Mouse (Mus musculus) cerebellum, adult 11-12 months (tissue): ENCODE results near the gene Nup210.
"Not testable (repeated sequence)": the region's sequence is repeated elsewhere in the genome, so short reads cannot be mapped to it uniquely, and the experiment has no call there.

Experiments
- DNase-seq: peaks from one replicate; pipeline ENCODE4 v3.0.0; 2022

The Nup210 gene

DNA sequence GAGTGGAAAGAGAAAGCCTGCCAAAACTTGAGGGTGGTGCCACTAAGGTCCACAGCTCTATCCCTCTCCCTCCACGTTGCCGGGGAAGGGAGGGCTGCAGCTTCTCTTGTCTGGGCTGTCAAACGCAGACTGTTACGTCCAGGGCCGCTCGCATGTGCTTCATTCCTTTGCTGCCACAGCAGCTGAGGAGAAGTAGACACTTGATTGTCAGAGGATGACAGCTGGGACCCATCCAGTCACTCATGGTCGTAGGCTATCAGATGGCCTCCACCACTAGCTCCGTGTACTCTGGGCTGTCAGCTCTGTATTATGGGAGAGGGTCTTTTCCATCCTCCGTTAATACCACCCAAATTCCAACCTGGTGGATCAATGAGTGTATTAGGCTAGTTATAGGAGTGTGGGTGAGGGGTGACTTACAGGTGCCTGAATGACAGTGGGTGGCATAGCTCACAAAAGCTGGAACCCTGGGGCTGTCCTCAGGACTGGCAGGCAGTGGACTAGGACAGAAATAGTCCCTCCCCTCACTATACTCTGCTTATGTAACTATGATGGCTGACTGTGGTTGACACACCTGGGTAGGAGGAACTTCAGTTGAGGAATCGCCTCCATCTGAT, 20.8 kb upstream of the Nup210 start:
- DNase-seq, result no peak

GRCm38 (mm10) chr6:91130856-91131255, 14.2 kb upstream of the Nup210 start:
- no peak for DNase-seq

DNA sequence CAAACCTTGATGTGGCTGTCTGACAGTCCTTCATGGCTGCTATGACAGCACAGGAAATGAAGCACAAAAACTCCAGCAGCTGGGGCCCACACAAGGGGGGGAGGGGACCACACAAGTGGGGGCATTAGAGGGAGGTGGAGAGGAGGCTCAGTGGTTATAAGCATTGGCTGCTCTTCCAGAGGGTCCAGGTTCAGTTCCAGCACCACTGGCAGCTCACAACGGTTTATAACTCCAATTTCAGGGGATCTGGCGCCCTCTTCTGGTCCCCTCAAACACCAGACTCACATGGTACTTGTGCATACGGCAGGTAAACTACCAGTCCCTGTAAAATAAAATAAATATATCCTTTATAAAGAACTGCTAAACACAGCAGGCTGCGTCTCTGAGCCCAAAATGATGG, 12.4 kb upstream of the Nup210 start:
- DNase-seq, result no peak

DNA sequence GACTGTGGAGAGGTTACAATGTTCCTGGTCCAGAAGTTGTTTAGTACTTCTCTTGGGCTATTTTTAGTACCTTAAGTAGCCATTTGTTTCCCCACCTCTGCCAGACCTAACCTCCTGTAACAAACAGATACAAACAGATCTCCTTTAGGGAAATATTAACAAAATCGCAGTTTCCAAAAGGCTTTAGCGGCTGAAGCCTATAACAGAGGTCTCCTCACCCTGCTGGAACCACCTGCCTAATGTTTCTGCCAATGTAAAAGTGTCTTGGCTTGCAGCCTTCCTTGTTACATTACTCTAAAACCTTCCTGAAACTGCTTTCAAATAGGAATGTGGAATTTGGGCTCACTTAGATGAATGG, 8.6 kb upstream of the Nup210 start:
- DNase-seq, result no peak

- no peak for DNase-seq
Observed at GRCm38 (mm10) chr6:91124286-91125227, 7.9 kb upstream of the Nup210 start.

- no peak for DNase-seq
Observed at GRCm38 (mm10) chr6:91123453-91123852, 6.8 kb upstream of the Nup210 start.

- DNase-seq, result not testable (repeated sequence)
Observed at GRCm38 (mm10) chr6:91121089-91121488, 4.5 kb upstream of the Nup210 start.

- no peak for DNase-seq
Observed at GRCm38 (mm10) chr6:91120206-91120605, 3.6 kb upstream of the Nup210 start.

DNA sequence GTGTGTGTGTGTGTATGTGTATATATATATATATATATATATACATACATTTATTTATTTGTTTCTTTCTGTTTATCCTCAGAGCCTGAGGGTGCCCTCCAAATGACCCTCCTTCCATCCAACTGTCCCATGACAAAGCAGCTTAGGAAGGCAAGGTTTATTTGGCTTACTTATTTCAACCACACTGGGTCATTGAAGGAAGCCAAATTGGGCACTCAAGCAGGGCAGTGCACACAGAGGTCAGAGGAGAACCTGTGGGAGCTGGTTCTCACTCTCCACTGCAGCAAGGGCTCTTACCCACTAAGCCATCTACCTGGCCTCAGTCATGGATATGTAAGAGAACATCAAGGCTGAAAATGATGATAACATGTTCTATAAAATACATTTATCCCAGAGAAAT, 1.9 kb upstream of the Nup210 start:
- no peak for DNase-seq

DNA sequence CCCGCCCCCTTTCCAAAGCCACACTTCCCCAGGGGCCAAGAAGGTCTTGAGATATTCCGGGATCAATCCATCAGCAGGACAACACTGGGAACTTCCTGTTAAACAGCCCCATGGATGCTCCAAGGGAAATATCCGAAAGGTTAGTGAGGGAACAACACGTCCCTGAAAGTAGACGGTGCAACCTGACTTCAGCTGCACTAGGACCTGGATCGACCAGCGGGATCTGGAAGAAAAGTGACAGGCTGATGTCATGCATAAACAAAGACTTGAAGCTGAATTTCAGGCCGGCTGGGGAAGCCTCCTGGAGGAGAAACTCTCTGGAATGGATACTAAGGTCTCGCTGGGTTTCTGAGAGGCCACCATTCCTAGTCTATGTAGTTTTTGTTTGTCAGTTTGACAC, 520 bp upstream of the Nup210 start:
- no peak for DNase-seq

- DNase-seq, result no peak
Observed at GRCm38 (mm10) chr6:91115863-91116243, 776 bp downstream of the Nup210 start.

DNA sequence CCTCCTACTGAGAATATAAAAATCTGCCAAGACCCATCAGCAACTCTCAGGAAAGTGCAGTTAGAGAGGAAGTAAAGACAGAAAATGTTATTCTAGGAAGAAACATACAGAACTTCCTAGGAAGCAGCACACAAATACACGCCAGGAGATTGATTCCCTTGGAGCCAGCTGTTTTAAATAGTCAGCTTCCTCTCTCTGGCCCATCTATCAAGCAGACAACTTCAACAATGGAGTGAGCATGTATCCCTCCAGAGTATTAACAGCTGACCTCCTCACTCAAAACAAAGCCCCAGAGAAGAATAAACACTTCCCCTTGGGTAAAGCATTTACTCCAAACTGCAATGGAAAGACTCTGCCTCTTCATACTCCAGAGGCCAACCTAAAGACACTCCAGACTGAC, 1.5 kb downstream of the Nup210 start:
- no peak for DNase-seq

GRCm38 (mm10) chr6:91114716-91115115, 1.9 kb downstream of the Nup210 start:
- DNase-seq, result no peak

- no peak for DNase-seq
Observed at GRCm38 (mm10) chr6:91111954-91112252, 4.7 kb downstream of the Nup210 start.

DNA sequence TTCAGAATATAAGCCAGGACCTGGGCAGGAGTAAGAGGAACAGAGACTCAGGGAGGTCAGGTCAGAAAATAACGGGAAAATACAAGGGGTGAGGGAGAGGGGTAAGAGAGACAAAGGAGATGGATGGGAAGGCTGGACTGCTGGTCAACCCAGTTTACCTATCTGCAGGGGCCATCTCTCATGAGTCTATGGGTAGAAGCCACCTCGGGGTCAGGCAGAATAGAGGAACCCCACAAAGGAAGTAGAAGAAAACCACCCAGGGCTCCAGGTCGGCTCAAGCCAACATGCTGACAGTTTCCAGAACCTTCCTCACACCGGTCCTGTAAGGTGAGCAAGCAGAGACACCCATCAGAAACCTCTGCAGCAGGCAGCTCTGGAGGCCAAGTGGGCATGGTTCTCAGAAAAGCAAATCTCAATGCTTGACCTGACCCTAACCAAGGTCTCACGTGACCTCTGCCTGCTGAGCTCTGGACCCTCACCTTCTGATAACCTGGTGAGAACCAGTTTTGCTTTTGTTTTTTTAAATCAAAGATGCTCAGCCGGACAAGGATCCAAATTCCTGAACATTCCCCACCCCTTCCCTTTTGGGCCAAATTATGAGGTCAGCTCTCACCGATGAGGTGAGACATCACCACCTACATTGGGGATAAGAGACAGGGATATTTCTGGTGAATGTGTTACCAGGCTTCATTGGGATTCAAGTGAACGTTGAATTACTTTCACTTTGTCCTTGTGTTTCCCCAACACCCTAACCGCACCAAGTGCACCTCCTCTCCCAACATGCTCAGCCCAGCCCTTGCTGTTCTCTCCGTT, 5.3 kb downstream of the Nup210 start:
- no peak for DNase-seq

DNA sequence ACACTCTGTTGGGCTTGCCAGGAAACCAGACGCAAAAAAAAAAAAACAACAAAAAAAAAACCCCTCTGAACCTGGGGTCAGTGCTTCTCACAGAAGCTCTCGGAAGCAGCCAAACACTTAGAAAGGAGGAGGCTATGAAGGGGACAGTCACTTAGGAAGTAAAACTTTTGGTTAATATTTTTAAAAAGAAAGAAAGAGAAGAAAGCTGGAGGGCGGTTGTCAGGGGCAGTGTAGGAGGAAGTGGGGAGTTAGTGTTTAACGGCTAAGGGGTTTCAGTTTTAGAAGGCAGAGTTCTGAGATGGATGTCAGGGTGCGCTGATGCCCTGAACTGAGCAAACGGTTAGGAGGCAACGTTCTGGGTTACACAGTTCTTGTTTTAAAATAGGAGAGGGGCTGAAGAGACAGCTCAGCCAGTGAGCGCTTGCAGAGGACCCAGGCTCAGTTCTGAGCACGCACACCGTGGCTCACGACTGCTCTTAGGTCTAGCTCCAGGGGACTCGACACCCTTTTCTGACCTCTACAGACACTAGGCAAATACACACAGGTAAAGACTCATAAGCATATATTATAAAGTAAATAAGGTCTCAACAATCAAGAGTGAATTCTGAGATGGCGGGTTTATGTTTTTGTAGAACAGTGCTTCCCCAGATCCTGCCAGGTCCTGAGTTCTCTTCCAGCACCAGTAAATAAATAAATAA, 6.2 kb downstream of the Nup210 start:
- no peak for DNase-seq

GRCm38 (mm10) chr6:91109489-91109888, 7.1 kb downstream of the Nup210 start:
- no peak for DNase-seq

DNA sequence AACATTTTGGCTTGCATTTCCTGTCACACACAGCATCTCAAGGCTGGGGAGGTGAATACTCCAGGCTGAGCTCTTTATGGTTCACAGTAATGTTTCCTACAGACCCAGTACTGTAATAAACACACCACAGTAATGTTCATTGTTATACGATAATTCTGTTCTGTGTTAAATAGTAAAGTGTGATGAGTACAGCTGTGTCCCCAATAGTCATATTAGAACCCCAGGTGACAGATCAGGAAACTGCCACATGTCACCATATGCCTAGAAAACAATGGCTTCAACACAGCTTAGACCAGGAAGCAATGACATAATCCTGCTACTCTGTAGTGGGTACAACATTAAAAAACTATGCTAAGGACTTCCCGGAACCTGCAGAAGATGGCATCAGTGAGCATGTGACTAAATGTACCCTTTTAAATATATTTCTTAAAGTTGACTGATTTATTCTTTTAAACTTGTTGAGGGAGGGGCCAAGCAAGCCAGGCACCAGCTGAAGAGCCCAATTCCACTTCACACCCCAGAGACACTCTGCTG, 7.6 kb downstream of the Nup210 start:
- DNase-seq, result no peak

DNA sequence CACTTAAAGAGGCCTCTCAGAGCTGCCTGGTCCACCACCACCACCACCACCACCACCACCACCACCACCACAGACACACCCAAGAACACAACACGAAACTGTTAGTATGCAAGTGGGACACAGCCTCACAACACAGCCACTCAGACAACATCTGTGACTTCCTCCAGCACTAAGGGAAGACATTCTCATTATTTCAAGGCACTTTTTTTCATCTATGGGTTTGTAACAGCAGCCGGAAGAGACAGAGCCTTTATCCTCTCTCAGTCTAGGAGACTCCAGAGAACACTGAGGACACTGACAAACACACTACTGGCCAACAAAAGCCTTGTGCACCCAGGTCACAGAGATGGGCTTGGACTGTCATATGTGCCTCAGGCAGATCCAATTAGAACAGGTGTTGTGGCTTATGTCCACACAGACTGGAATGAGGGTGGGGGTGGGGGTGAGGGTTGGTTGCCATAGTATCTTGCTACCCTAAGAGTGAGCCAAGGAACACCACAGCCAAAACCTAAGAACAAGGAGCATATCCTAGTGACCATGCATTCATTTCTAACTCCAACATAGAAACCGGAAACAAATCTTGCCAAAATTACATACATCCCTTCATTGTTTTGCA, 8.2 kb downstream of the Nup210 start:
- no peak for DNase-seq

DNA sequence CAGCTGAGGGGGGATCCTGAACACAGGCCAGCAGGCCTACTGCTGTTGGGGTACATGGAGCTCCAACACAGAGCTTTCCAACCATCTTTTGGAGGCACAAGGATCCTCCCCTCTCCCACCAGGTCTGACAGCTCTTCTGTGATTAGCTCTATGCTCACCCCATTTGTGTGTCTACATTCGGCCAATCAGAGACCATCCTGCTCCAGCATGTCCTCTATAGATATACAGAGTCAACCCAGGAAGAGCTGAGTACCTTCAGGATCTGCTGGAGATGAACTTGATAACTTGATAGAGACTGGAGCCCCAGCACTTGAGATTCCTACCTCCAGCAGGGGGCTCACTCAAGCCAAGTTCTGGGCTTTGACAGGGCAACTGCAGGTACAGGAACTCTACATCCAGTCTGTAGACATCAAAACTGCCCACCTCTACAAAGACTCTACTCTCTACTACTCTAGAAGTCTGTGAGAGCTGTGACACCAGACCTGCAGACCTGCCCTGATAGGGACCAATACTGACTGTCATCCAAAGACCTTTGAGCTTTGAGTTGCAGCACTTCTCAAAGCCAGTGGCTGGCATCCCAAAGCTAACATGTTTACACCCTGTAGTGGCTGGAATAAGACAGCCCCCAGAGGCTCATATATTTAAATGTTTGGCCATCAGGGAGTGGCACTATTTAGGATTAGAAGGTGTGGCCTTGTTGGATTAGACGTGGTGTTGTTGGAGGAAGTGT, 11.1 kb downstream of the Nup210 start:
- no peak for DNase-seq

DNA sequence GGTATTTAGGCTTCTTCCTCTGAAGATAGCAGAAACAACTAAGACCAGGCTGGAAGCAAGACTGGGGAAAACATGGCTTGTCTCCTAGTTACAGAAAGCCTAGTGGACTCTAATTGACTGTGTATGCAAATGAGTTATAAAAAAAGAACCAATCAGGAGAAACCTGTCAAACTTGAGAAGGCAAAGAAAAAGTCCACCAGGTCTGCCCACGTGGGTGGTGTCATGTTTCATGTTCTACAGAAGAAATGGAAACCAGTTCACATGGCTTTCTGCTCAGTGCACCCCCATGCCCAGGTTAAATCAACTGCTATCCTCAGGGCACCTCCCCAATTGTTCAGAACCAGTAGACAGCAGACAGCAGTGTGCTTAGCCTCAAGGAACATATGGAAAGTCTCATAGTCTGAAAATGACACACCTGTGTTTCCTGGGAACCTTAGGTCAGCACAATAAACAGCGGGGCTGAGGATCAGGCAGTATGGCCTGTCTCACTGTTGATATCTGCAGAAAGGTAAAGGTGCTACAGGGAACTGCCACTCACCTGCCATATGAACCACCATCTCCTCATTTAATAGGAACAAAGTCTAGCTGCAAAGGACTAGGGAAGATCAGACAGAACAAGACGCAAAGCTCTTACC, 11.7 kb downstream of the Nup210 start:
- no peak for DNase-seq
